In genomic region chr14:12343451-12343941, GRCm38 (mm10) we compare ENCODE assay signal across 18 mouse cellular contexts. TPM values are rescaled to one million over a fixed set of nuclear protein-coding genes. Genes with fewer than 3 reads are reported as not detected.
DNase-seq lines count a peak whose midpoint lies in the region; ATAC-seq and TF ChIP-seq lines count a peak whose summit lies in the region.
"Had no signal": no experiment of that assay in that cellular context is flagged by ENCODE, and none has a peak within 500 bp of the region (broad histone marks: within the 10 kb centered on the region; RNA-seq: fewer than 3 reads in every experiment).

No protein-coding gene starts in this region.

- H3K9me3 ChIP-seq in heart, embryonic 10.5 days = no peaks in the 10 kb centered on the region
- no peaks in the 10 kb centered on the region for H3K9me3 ChIP-seq in E14TG2a.4 (ENCODE audit: low read length)
- H3K9me3 ChIP-seq in embryonic facial prominence, embryonic 11.5 days (replicated peaks; ENCODE audit: control insufficient read depth, low read length) = no peaks in the 10 kb centered on the region
- no peaks in the 10 kb centered on the region for H3K9me3 ChIP-seq in limb, embryonic 10.5 days (replicated peaks)
- H3K9me3 ChIP-seq: limb, embryonic 12.5 days had no signal

- H3K4me1 ChIP-seq in heart, embryonic 10.5 days = peaks cover 32% of the 10 kb centered on the region
- peaks cover 73% of the 10 kb centered on the region for H3K4me1 ChIP-seq in E14TG2a.4 (replicated peaks; ENCODE audit: low read depth, low read length)
- H3K4me1 ChIP-seq in embryonic facial prominence, embryonic 11.5 days (ENCODE audit: control insufficient read depth, insufficient read depth, low read length) = 0 out of 2 replicates have a peak, but pooled peaks cover 6% of the 10 kb centered on the region
- H3K4me1 ChIP-seq in limb, embryonic 10.5 days = peaks cover 36% of the 10 kb centered on the region

- peaks cover 99% of the 10 kb centered on the region for H3K27me3 ChIP-seq in heart, embryonic 10.5 days (ENCODE audit: insufficient read depth, poor library complexity, severe bottlenecking)
- peaks cover 97% of the 10 kb centered on the region for H3K27me3 ChIP-seq in E14TG2a.4 (ENCODE audit: insufficient read depth, low read length)
- H3K27me3 ChIP-seq in embryonic facial prominence, embryonic 11.5 days (ENCODE audit: control insufficient read depth, insufficient read depth, low read length) = peaks cover 79% of the 10 kb centered on the region
- H3K27me3 ChIP-seq in limb, embryonic 10.5 days (ENCODE audit: low read depth, poor library complexity, severe bottlenecking) = peaks cover 100% of the 10 kb centered on the region

- peak; percentile 73 for DNase-seq in heart, embryonic 10.5 days (ENCODE audit: low spot score)
- DNase-seq in heart, adult 8-10 months (ENCODE audit: low spot score) = no peak
- DNase-seq in embryonic facial prominence, embryonic 11.5 days (ENCODE audit: low spot score) = peak; percentile 48
- DNase-seq in limb, embryonic 10.5 days (ENCODE audit: low spot score) = peak; percentile 57
- no peak for DNase-seq in kidney, adult 8-10 months
- no peak for DNase-seq in kidney, postnatal 25 days
- DNase-seq in urinary bladder, adult 2 months (ENCODE audit: low spot score) = no peak
- DNase-seq: kidney, adult 2 months; right cerebral cortex, postnatal 14 days; thymus, adult 2 months had no signal

- no peak overlapping the region for H3K4me3 ChIP-seq in heart, embryonic 10.5 days
- peak overlapping the region; percentile 68; the same call in 1 of the 2 replicates for H3K4me3 ChIP-seq in E14TG2a.4 (replicated peaks; ENCODE audit: low read length)
- peak overlapping the region; percentile 21 for H3K4me3 ChIP-seq in embryonic facial prominence, embryonic 11.5 days (ENCODE audit: low read depth, low read length)
- H3K4me3 ChIP-seq in limb, embryonic 10.5 days = no peak overlapping the region; the same call in 1 of the 2 replicates
- H3K4me3 ChIP-seq: erythroblast, embryonic 14.5 days; limb, embryonic 12.5 days had no signal

- ATAC-seq in embryonic facial prominence, embryonic 11.5 days (replicated peaks; ENCODE audit: insufficient number of reproducible peaks, low FRiP score, low TSS enrichment, low read depth) = no peak

- H3K9ac ChIP-seq in embryonic facial prominence, embryonic 11.5 days (replicated peaks; ENCODE audit: low read length) = no peak overlapping the region; the same call in 1 of the 2 replicates
- H3K9ac ChIP-seq: limb, embryonic 12.5 days had no signal

- no peak overlapping the region for H3K27ac ChIP-seq in heart, embryonic 10.5 days
- no peak overlapping the region for H3K27ac ChIP-seq in embryonic facial prominence, embryonic 11.5 days (replicated peaks; ENCODE audit: low read depth, low read length)
- H3K27ac ChIP-seq in limb, embryonic 10.5 days = no peak overlapping the region
- H3K27ac ChIP-seq: limb, embryonic 12.5 days had no signal

- H3K4me2 ChIP-seq in embryonic facial prominence, embryonic 11.5 days (ENCODE audit: low read depth, low read length) = peak overlapping the region; percentile 16; the same call in 1 of the 2 replicates

- no peak for TF ChIP-seq CTCF in E14TG2a.4 (conservative IDR thresholded peaks at IDR 0.05; ENCODE audit: low read length)

- whole genome bisulfite sequencing in heart, embryonic 10.5 days = 1% methylated on average over 20 of the region's 20 CpGs
- WGBS in embryonic facial prominence, embryonic 11.5 days = 2% methylated on average over 20 of the region's 20 CpGs
- WGBS in limb, embryonic 10.5 days = 1% methylated on average over 20 of the region's 20 CpGs

- no peaks in the 10 kb centered on the region for H3K36me3 ChIP-seq in heart, embryonic 10.5 days
- H3K36me3 ChIP-seq in E14TG2a.4 (ENCODE audit: insufficient read depth, low read length) = no peaks in the 10 kb centered on the region
- H3K36me3 ChIP-seq in embryonic facial prominence, embryonic 11.5 days (replicated peaks; ENCODE audit: control insufficient read depth, insufficient read depth, low read depth, low read length) = no peaks in the 10 kb centered on the region
- H3K36me3 ChIP-seq in limb, embryonic 10.5 days = no peaks in the 10 kb centered on the region
- H3K36me3 ChIP-seq: G1E; limb, embryonic 12.5 days had no signal

RNA-seq across cellular contexts. Expression of gene Fezf2, which starts 4.5 kb away (rescaled TPM):
- polyA plus RNA-seq in heart, embryonic 10.5 days (2016; fragmentation: Nextera tagmentation; extraction: Ambion mirVana) = not detected in 2 replicates
- not detected for total RNA-seq in heart, adult 8-10 months (2022)
- 3.9 and 4.7 TPM in 2 replicates for polyA plus RNA-seq in embryonic facial prominence, embryonic 11.5 days (2014; fragmentation: Nextera tagmentation; extraction: Ambion mirVana)
- not detected in 2 replicates for polyA plus RNA-seq in limb, embryonic 10.5 days (2016; fragmentation: Nextera tagmentation; extraction: Ambion mirVana)
- not detected in 2 replicates for polyA plus RNA-seq in urinary bladder, adult 2 months (2012; rRNA removed)
- total RNA-seq: gastrocnemius, adult 18-20 months; hematopoietic stem cell, adult 5-6 weeks had no signal
- polyA plus RNA-seq: erythroblast, embryonic 14.5 days; G1E; kidney, adult 2 months; liver, embryonic 16.5 days; neural tube, embryonic 14.5 days had no signal

RNA-seq across cellular contexts. Expression of gene 3830406C13Rik, which starts 59.5 kb away (rescaled TPM):
- 20.5 and 21.9 TPM in 2 replicates for polyA plus RNA-seq in heart, embryonic 10.5 days (2016; fragmentation: Nextera tagmentation; extraction: Ambion mirVana)
- total RNA-seq in heart, adult 8-10 months (2022) = 10 to 100 TPM; 18.2 to 24.6 (median 21.4) TPM
- polyA plus RNA-seq in embryonic facial prominence, embryonic 11.5 days (2014; fragmentation: Nextera tagmentation; extraction: Ambion mirVana) = 32.9 and 36.0 TPM in 2 replicates
- polyA plus RNA-seq in limb, embryonic 10.5 days (2016; fragmentation: Nextera tagmentation; extraction: Ambion mirVana) = 17.5 and 20.4 TPM in 2 replicates
- 45.6 and 57.9 TPM in 2 replicates for polyA plus RNA-seq in urinary bladder, adult 2 months (2012; rRNA removed)

RNA-seq across cellular contexts. Expression of gene Gm49355, which starts 59.7 kb away (rescaled TPM):
- 0.14 and 0.20 TPM in 2 replicates for polyA plus RNA-seq in heart, embryonic 10.5 days (2016; fragmentation: Nextera tagmentation; extraction: Ambion mirVana)
- total RNA-seq in heart, adult 8-10 months (2022) = under 1 TPM in 3 of 4 experiments, not detected in 1; 0.09 to 0.16 (median 0.11) TPM
- polyA plus RNA-seq in embryonic facial prominence, embryonic 11.5 days (2014; fragmentation: Nextera tagmentation; extraction: Ambion mirVana) = 0.15 TPM in 2 replicates
- polyA plus RNA-seq in limb, embryonic 10.5 days (2016; fragmentation: Nextera tagmentation; extraction: Ambion mirVana) = 0.05 TPM in 2 replicates
- polyA plus RNA-seq in urinary bladder, adult 2 months (2012; rRNA removed) = 0.15 TPM in 2 replicates
- polyA plus RNA-seq: erythroblast, embryonic 14.5 days; G1E had no signal

Comparison
In these comparisons a context has a peak if more than half of its experiments do, and no peak if none do; other contexts are left out.
1. DNase-seq: peak in heart, embryonic 10.5 days (single experiment), embryonic facial prominence, embryonic 11.5 days (single experiment) and limb, embryonic 10.5 days (single experiment); none in heart, adult 8-10 months (single experiment), kidney, adult 8-10 months (0 of 2), kidney, postnatal 25 days (0 of 2) and urinary bladder, adult 2 months (single experiment).
2. H3K4me3 ChIP-seq: peak in E14TG2a.4 (single experiment) and embryonic facial prominence, embryonic 11.5 days (single experiment); none in heart, embryonic 10.5 days (single experiment) and limb, embryonic 10.5 days (single experiment).